In the genomic region with DNA sequence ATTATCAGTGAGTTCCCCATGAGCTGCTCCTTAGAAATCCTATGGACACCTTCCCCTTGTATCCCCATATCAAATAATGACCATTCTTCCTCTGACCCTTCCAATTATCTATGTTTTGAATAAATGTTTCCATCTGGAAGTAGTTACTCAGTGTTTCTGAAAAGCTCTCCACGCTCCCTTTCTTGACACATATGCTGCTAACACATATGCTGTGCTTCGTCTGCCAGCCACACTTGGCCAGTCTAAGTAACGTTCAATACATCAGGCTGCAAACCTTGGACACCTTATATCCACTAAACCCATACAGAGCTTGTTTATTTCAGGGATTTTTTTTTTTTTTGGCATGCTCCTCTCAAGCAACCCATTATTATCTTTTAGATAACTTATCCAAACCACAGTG, we compare ENCODE assay signal across 26 mouse cellular contexts. TPM values are rescaled to one million over a fixed set of nuclear protein-coding genes. Genes with fewer than 3 reads are reported as not detected.
DNase-seq lines count a peak whose midpoint lies in the region; ATAC-seq and TF ChIP-seq lines count a peak whose summit lies in the region.
"Had no signal": no experiment of that assay in that cellular context is flagged by ENCODE, and none has a peak within 500 bp of the region (broad histone marks: within the 10 kb centered on the region; RNA-seq: fewer than 3 reads in every experiment).

No protein-coding gene starts in this region.

- H3K9ac ChIP-seq in forebrain, embryonic 14.5 days (ENCODE audit: low read length) = no peak overlapping the region
- no peak overlapping the region for H3K9ac ChIP-seq in forebrain, postnatal 0 days
- no peak overlapping the region for H3K9ac ChIP-seq in forebrain, embryonic 11.5 days (ENCODE audit: low read length)

- no peak overlapping the region for H3K4me3 ChIP-seq in forebrain, embryonic 14.5 days (ENCODE audit: low read depth, low read length)
- H3K4me3 ChIP-seq in forebrain, embryonic 10.5 days = no peak overlapping the region
- no peak overlapping the region for H3K4me3 ChIP-seq in forebrain, postnatal 0 days (ENCODE audit: low read depth, low read length)
- H3K4me3 ChIP-seq in forebrain, embryonic 11.5 days (ENCODE audit: low read depth, low read length) = no peak overlapping the region

- H3K27me3 ChIP-seq in forebrain, embryonic 14.5 days (replicated peaks; ENCODE audit: control insufficient read depth, insufficient read depth, low read length) = no peaks in the 10 kb centered on the region
- no peaks in the 10 kb centered on the region for H3K27me3 ChIP-seq in forebrain, embryonic 10.5 days (ENCODE audit: poor library complexity, severe bottlenecking)
- H3K27me3 ChIP-seq in forebrain, postnatal 0 days (ENCODE audit: insufficient read depth, low read length) = no peaks in the 10 kb centered on the region
- no peaks in the 10 kb centered on the region for H3K27me3 ChIP-seq in forebrain, embryonic 11.5 days (ENCODE audit: control insufficient read depth, insufficient read depth, low read length)
- H3K27me3 ChIP-seq: CH12.LX had no signal

- peaks cover 5% of the 10 kb centered on the region for H3K36me3 ChIP-seq in forebrain, embryonic 14.5 days (ENCODE audit: control insufficient read depth, insufficient read depth, low read length)
- H3K36me3 ChIP-seq in forebrain, embryonic 10.5 days (replicated peaks) = peaks cover 53% of the 10 kb centered on the region
- H3K36me3 ChIP-seq in forebrain, postnatal 0 days (ENCODE audit: insufficient read depth) = no peaks in the 10 kb centered on the region
- H3K36me3 ChIP-seq in forebrain, embryonic 11.5 days (ENCODE audit: control insufficient read depth, insufficient read depth, low read length) = no peaks in the 10 kb centered on the region
- H3K36me3 ChIP-seq: G1E had no signal

- DNase-seq in forebrain, embryonic 14.5 days (ENCODE audit: low spot score) = peak; percentile 57
- DNase-seq in forebrain, embryonic 10.5 days (ENCODE audit: extremely low spot score, low spot score) = no peak
- DNase-seq in forebrain, postnatal 0 days = peak; percentile 47
- DNase-seq in forebrain, embryonic 11.5 days (ENCODE audit: low spot score) = no peak
- DNase-seq in brain, adult 2 months (ENCODE audit: low read depth, low spot score) = peak; percentile 31
- DNase-seq in brain, embryonic 14.5 days (ENCODE audit: low read depth) = peak; percentile 69
- DNase-seq in thymus, postnatal 0 days (ENCODE audit: low spot score) = no peak
- no peak for DNase-seq in thymus, postnatal 10 days (ENCODE audit: low spot score in 2 of 2)
- DNase-seq: adrenal gland, adult 2 months; adrenal gland, adult 8-10 months; adrenal gland, postnatal 10 days; adrenal gland, postnatal 14 days; adrenal gland, postnatal 25 days; adrenal gland, postnatal 36 days; B cell, adult 2 months; cerebellum, adult 11 months; cerebellum, adult 11-12 months; cerebellum, adult 18-20 months; cerebellum, adult 2 months had no signal

- no peak overlapping the region for H3K4me2 ChIP-seq in forebrain, embryonic 14.5 days (ENCODE audit: low read length)
- H3K4me2 ChIP-seq in forebrain, postnatal 0 days (ENCODE audit: low read depth) = no peak overlapping the region
- no peak overlapping the region for H3K4me2 ChIP-seq in forebrain, embryonic 11.5 days (ENCODE audit: low read depth, low read length, severe bottlenecking)

- no peak for ATAC-seq in forebrain, embryonic 14.5 days
- ATAC-seq in forebrain, postnatal 0 days = no peak
- no peak for ATAC-seq in forebrain, embryonic 11.5 days (replicated peaks; ENCODE audit: low FRiP score)
- ATAC-seq: activated CD4-positive, CD25-positive, alpha-beta regulatory T cell, adult 4 months; CD4-positive, CD25-positive, alpha-beta regulatory T cell, adult 4 months; Patski had no signal

- H3K27ac ChIP-seq in forebrain, embryonic 14.5 days (ENCODE audit: low read depth, low read length) = no peak overlapping the region
- no peak overlapping the region for H3K27ac ChIP-seq in forebrain, embryonic 10.5 days
- H3K27ac ChIP-seq in forebrain, postnatal 0 days (ENCODE audit: low read depth, low read length) = no peak overlapping the region
- H3K27ac ChIP-seq in forebrain, embryonic 11.5 days (ENCODE audit: low read depth, low read length) = no peak overlapping the region

- H3K4me1 ChIP-seq in forebrain, embryonic 14.5 days (ENCODE audit: control insufficient read depth, insufficient read depth, low read length) = no peaks in the 10 kb centered on the region; the same call in 1 of the 2 replicates
- peaks cover 19% of the 10 kb centered on the region for H3K4me1 ChIP-seq in forebrain, embryonic 10.5 days
- no peaks in the 10 kb centered on the region for H3K4me1 ChIP-seq in forebrain, postnatal 0 days (ENCODE audit: insufficient read depth)
- no peaks in the 10 kb centered on the region for H3K4me1 ChIP-seq in forebrain, embryonic 11.5 days (replicated peaks; ENCODE audit: control insufficient read depth, insufficient read depth, low read length)

- TF ChIP-seq POLR2A in brain, embryonic 14.5 days (IDR thresholded peaks at IDR 0.05; ENCODE audit: borderline replicate concordance, extremely low read depth, insufficient read depth, insufficient read length, poor library complexity, severe bottlenecking) = no peak

- WGBS in forebrain, embryonic 14.5 days = 65% methylated on average over 3 of the region's 3 CpGs
- WGBS in forebrain, embryonic 10.5 days = 86% methylated on average over 3 of the region's 3 CpGs
- 52% methylated on average over 3 of the region's 3 CpGs for WGBS in forebrain, postnatal 0 days
- WGBS in forebrain, embryonic 11.5 days = 83% methylated on average over 3 of the region's 3 CpGs

- TF ChIP-seq CTCF in forebrain, postnatal 0 days (IDR thresholded peaks at IDR 0.05; ENCODE audit: low read depth) = no peak
- TF ChIP-seq CTCF in brain, embryonic 14.5 days (IDR thresholded peaks at IDR 0.05; ENCODE audit: borderline replicate concordance, extremely low read depth, insufficient read depth, insufficient read length) = no peak

- H3K9me3 ChIP-seq in forebrain, embryonic 14.5 days (replicated peaks; ENCODE audit: control insufficient read depth, low read length) = no peaks in the 10 kb centered on the region
- no peaks in the 10 kb centered on the region for H3K9me3 ChIP-seq in forebrain, embryonic 10.5 days
- H3K9me3 ChIP-seq in forebrain, postnatal 0 days (ENCODE audit: low read length) = no peaks in the 10 kb centered on the region
- no peaks in the 10 kb centered on the region for H3K9me3 ChIP-seq in forebrain, embryonic 11.5 days (ENCODE audit: control insufficient read depth, low read length)

RNA-seq across cellular contexts. Expression of a gene that starts 54.1 kb away (rescaled TPM):
- polyA plus RNA-seq in forebrain, embryonic 14.5 days (2014; fragmentation: Nextera tagmentation; extraction: Ambion mirVana) = 18.8 and 20.2 TPM in 2 replicates
- 10.5 and 11.8 TPM in 2 replicates for polyA plus RNA-seq in forebrain, embryonic 10.5 days (2016; fragmentation: Nextera tagmentation; extraction: Ambion mirVana)
- 21.1 and 35.6 TPM in 2 replicates for total RNA-seq in forebrain, postnatal 0 days (2014; rRNA removed)
- 21.2 and 26.5 TPM in 2 replicates for polyA plus RNA-seq in forebrain, postnatal 0 days (2015; fragmentation: Nextera tagmentation; extraction: Ambion mirVana)
- 37.0 and 38.0 TPM in 2 replicates for polyA plus RNA-seq in forebrain, embryonic 11.5 days (2014; fragmentation: Nextera tagmentation; extraction: Ambion mirVana)
- 88.1 and 90.0 TPM in 2 replicates for polyA plus RNA-seq in brain, embryonic 14.5 days (2012; rRNA removed)
- 3.1 and 3.3 TPM in 2 replicates for polyA plus RNA-seq in thymus, postnatal 0 days (2015; fragmentation: Nextera tagmentation; extraction: Ambion mirVana)
- total RNA-seq: CH12.LX, G1E, MEL had no signal
- polyA plus RNA-seq: activated CD4-positive, CD25-positive, alpha-beta regulatory T cell, adult 4 months; C2C12; CD4-positive, CD25-positive, alpha-beta regulatory T cell, adult 4 months; G1E had no signal

Comparison
In these comparisons a context has a peak if more than half of its experiments do, and no peak if none do; other contexts are left out.
1. DNase-seq: peak in forebrain, embryonic 14.5 days (single experiment), forebrain, postnatal 0 days (single experiment), brain, adult 2 months (single experiment) and brain, embryonic 14.5 days (single experiment); none in forebrain, embryonic 10.5 days (single experiment), forebrain, embryonic 11.5 days (single experiment), thymus, postnatal 0 days (single experiment) and thymus, postnatal 10 days (0 of 2).